Mouse (Mus musculus) layer of hippocampus, adult 8-10 months (tissue): ENCODE results near the gene Taf6l. TPM values are rescaled to one million over a fixed set of nuclear protein-coding genes. Genes with fewer than 3 reads are reported as not detected.

Experiments used
- DNase-seq, 2 experiments: peaks; one replicate each; pipeline ENCODE4 v3.0.0; 2022; ENCODE audit warnings: low spot score in 2 of 2
- total RNA-seq, 4 experiments: library from RNA; stranded (reverse); gene quantifications; 2 replicates each; pipeline ENCODE4 v1.2.4; 2022

Gene Taf6l
- total RNA-seq, 4 experiments from 2014 or later = 14.7 to 20.1 (median 18.2) TPM

GRCm38 (mm10) chr19:8790171-8790570 lies 4.0 kb upstream of the Taf6l start:
- no peak for DNase-seq

- peak in 1 of 2 experiments; percentile 43 for DNase-seq
Measured at GRCm38 (mm10) chr19:8789171-8789570, 3.0 kb upstream of the Taf6l start.

GRCm38 (mm10) chr19:8788521-8788920 lies 2.3 kb upstream of the Taf6l start:
- no peak for DNase-seq

GRCm38 (mm10) chr19:8774951-8775421 lies 11.2 kb downstream of the Taf6l start:
- peak in 1 of 2 experiments; percentile 33 for DNase-seq

GRCm38 (mm10) chr19:8774086-8774835 lies 12.0 kb downstream of the Taf6l start, which contains the start of gene Tmem179b:
Gene Tmem179b (minus strand): TSS chr19:8774467.
- DNase-seq = peak; percentile 94 to 95

GRCm38 (mm10) chr19:8773409-8773808 lies 12.8 kb downstream of the Taf6l start:
- no peak for DNase-seq

GRCm38 (mm10) chr19:8772996-8773395 lies 13.2 kb downstream of the Taf6l start:
- DNase-seq = no peak

- peak; percentile 72 to 80 for DNase-seq
Measured at GRCm38 (mm10) chr19:8770567-8771270, 15.5 kb downstream of the Taf6l start, which contains the start of gene Tmem223. Gene Tmem223 (plus strand): TSS chr19:8770996.

- no peak for DNase-seq
Measured at GRCm38 (mm10) chr19:8765562-8765961, 20.7 kb downstream of the Taf6l start.

GRCm38 (mm10) chr19:8763276-8763675 lies 22.9 kb downstream of the Taf6l start:
- no peak for DNase-seq

GRCm38 (mm10) chr19:8760757-8761156 lies 25.5 kb downstream of the Taf6l start:
- no peak for DNase-seq

GRCm38 (mm10) chr19:8758899-8759298 lies 27.3 kb downstream of the Taf6l start:
- no peak for DNase-seq

- no peak for DNase-seq
Measured at GRCm38 (mm10) chr19:8757471-8757998, 28.7 kb downstream of the Taf6l start.

GRCm38 (mm10) chr19:8756635-8757387 lies 29.4 kb downstream of the Taf6l start, which contains the start of gene Nxf1:
Gene Nxf1 (plus strand): TSS chr19:8757073.
- peak; percentile 75 to 90 for DNase-seq

GRCm38 (mm10) chr19:8755652-8756051 lies 30.6 kb downstream of the Taf6l start:
- DNase-seq = no peak

GRCm38 (mm10) chr19:8747368-8747767 lies 38.8 kb downstream of the Taf6l start:
- DNase-seq = no peak

GRCm38 (mm10) chr19:8745382-8745781 lies 40.8 kb downstream of the Taf6l start:
- no peak for DNase-seq

- DNase-seq = no peak
Measured at GRCm38 (mm10) chr19:8742176-8742575, 44.0 kb downstream of the Taf6l start.

- peak; percentile 96 for DNase-seq
Measured at GRCm38 (mm10) chr19:8741243-8741869, 44.9 kb downstream of the Taf6l start, which contains the start of gene Stx5a. Gene Stx5a (plus strand): TSS chr19:8741413.

GRCm38 (mm10) chr19:8740603-8741002 lies 45.6 kb downstream of the Taf6l start, which contains the start of gene 1700092M07Rik:
Gene 1700092M07Rik (plus strand): TSS chr19:8740718.
- no peak for DNase-seq

GRCm38 (mm10) chr19:8739646-8740045 lies 46.6 kb downstream of the Taf6l start:
- no peak for DNase-seq
